Mouse (Mus musculus) myocyte (in vitro differentiated cells): ENCODE measurements around the gene Stxbp1.

Experiments used
- CEBPB ChIP-seq: IDR thresholded peaks from 2 replicates; pipeline ENCODE4 v1.6.1; 2011; ENCODE audit warnings: mild to moderate bottlenecking, moderate library complexity; ENCODE audit not compliant: poor library complexity, insufficient read depth, severe bottlenecking
- E2F4 ChIP-seq: IDR thresholded peaks from one replicate; pipeline ENCODE4 v1.6.1; 2011; ENCODE audit warnings: mild to moderate bottlenecking, control low read depth, moderate library complexity; ENCODE audit not compliant: insufficient read depth
- MYOG ChIP-seq, 3 experiments: IDR thresholded peaks; one replicate each; pipeline ENCODE4 v1.6.1; 2011; ENCODE audit warnings: control low read depth in 2 of 3, low read depth in 2 of 3, mild to moderate bottlenecking in 2 of 3; ENCODE audit not compliant: insufficient read length in 2 of 3, control insufficient read depth in 1 of 3, insufficient read depth in 1 of 3
- POLR2A ChIP-seq: IDR thresholded peaks from one replicate; pipeline ENCODE4 v1.6.1; 2011; ENCODE audit warnings: low read depth, mild to moderate bottlenecking, control low read depth, moderate library complexity; ENCODE audit not compliant: insufficient read length
- POLR2AphosphoS2 ChIP-seq: IDR thresholded peaks from one replicate; pipeline ENCODE4 v1.6.1; 2011; ENCODE audit warnings: low read depth, control low read depth; ENCODE audit not compliant: insufficient read length
- TCF12 ChIP-seq: IDR thresholded peaks from one replicate; pipeline ENCODE4 v1.6.1; 2011; ENCODE audit warnings: mild to moderate bottlenecking, control low read depth; ENCODE audit not compliant: poor library complexity, insufficient read depth, severe bottlenecking

DNA sequence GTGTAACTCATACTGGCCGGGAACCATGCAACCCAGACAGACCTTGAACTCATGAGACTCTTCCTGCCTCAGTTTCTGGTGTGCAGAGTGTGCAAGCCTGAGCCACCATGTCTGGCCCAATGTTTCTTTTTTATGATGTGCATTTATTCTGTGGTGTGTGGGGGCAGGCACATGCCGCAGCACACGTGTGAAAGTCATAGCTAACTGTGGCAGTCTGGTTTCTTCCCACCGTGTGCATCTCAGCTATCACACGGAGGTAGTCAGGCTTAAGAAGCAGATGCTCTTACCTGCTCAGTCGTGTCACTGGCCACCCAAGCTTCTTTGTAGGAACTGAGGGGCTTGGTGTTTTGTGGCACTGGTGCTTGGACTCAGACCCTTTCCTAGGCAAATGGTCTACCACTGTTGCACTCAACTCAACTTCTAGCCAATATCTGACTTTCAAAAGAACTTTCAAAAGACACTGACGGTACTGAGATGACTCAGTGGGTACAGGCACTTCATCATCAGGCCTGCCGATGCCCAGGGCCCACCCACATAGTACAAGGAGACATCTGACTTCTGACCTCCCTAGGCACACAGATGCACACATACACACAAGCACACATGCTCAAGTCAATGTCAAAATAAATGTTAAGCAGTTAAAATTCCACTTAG lies 74.3 kb downstream of the Stxbp1 start:
- no peak for TF ChIP-seq POLR2A
- no peak for TF ChIP-seq E2F4
- no peak for TF ChIP-seq POLR2AphosphoS2
- TF ChIP-seq TCF12 = no peak
- TF ChIP-seq CEBPB = no peak
- TF ChIP-seq MYOG (IDR thresholded peaks at IDR 0.05; ENCODE audit: control insufficient read depth in 1 of 3, insufficient read depth in 1 of 3, insufficient read length in 2 of 3, low read depth in 2 of 3) = no peak
